Mouse (Mus musculus) stomach, postnatal 0 days (tissue): ENCODE results near the gene Ensa.

Source experiments
- CTCF ChIP-seq: IDR thresholded peaks from 2 replicates; pipeline ENCODE4 v1.5.1; 2016; ENCODE audit warnings: antibody characterized with exemption, low read depth, mild to moderate bottlenecking, moderate library complexity
- EP300 ChIP-seq: optimal IDR thresholded peaks from 2 replicates; pipeline ENCODE3; 2016; ENCODE audit warnings: antibody characterized with exemption

DNA sequence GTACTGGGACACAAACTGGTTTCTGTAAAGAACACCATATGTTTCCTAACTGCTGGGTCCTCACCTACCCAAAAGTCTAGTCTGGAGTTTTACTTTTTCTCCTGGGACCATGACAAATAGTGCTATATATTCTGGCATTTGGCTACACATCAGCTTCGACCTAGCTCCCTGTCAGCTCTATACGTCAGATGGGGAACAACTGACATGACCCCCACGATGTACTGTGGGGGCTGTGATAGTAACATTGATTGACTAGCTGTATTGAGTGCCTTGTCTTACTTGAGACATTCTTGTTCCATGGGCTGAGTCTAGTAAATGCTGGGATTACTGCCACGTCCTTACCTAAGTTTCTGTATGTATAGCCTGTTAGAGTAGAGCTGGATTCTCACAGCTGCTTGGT is 42.7 kb downstream of the Ensa start:
- TF ChIP-seq CTCF: no peak
- TF ChIP-seq EP300: no peak
